Mouse (Mus musculus): ENCODE measurements around the gene Ifi47.

- TF ChIP-seq CTCF (IDR thresholded peaks at IDR 0.05; ENCODE audit: insufficient read depth, low read depth, low read length) (no peak), POLR2A (IDR thresholded peaks at IDR 0.05; ENCODE audit: insufficient read depth, low read depth, low read length) (no peak)
Measured at GRCm38 (mm10) chr11:49112624-49113219, 36.3 kb downstream of the Ifi47 start.

Measured in olfactory bulb, adult 2 months (tissue).